Mouse (Mus musculus): ENCODE data around the gene Fmnl2.

The Fmnl2 gene

GRCm38 (mm10) chr2:53047031-53047430 lies 189.4 kb downstream of the Fmnl2 start:
- DNase-seq (ENCODE audit: low spot score), result no peak

- no peak for DNase-seq (ENCODE audit: low spot score)
These were observed 190.2 kb downstream of the Fmnl2 start for GRCm38 (mm10) chr2:53047749-53048387.

GRCm38 (mm10) chr2:53050376-53050775 lies 192.7 kb downstream of the Fmnl2 start:
- no peak for DNase-seq (ENCODE audit: low spot score)

GRCm38 (mm10) chr2:53051502-53051901 lies 193.8 kb downstream of the Fmnl2 start:
- no peak for DNase-seq (ENCODE audit: low spot score)

GRCm38 (mm10) chr2:53053714-53054113 lies 196.1 kb downstream of the Fmnl2 start:
- DNase-seq (ENCODE audit: low spot score), result no peak

- DNase-seq (ENCODE audit: low spot score), result no peak
These were observed 198.9 kb downstream of the Fmnl2 start for GRCm38 (mm10) chr2:53056556-53056955.

- no peak for DNase-seq (ENCODE audit: low spot score)
These were observed 199.6 kb downstream of the Fmnl2 start for GRCm38 (mm10) chr2:53057291-53057690.

GRCm38 (mm10) chr2:53061363-53062000 lies 203.8 kb downstream of the Fmnl2 start:
- no peak for DNase-seq (ENCODE audit: low spot score)

GRCm38 (mm10) chr2:53066973-53067372 lies 209.3 kb downstream of the Fmnl2 start:
- no peak for DNase-seq (ENCODE audit: low spot score)

GRCm38 (mm10) chr2:53070607-53071006 lies 212.9 kb downstream of the Fmnl2 start:
- peak; percentile 73 for DNase-seq (ENCODE audit: low spot score)

GRCm38 (mm10) chr2:53079693-53080286 lies 222.1 kb downstream of the Fmnl2 start:
- DNase-seq (ENCODE audit: low spot score), result no peak

- no peak for DNase-seq (ENCODE audit: low spot score)
These were observed 224.4 kb downstream of the Fmnl2 start for GRCm38 (mm10) chr2:53082045-53082444.

GRCm38 (mm10) chr2:53082501-53082900 lies 224.8 kb downstream of the Fmnl2 start:
- DNase-seq (ENCODE audit: low spot score), result no peak

- peak; percentile 10 for DNase-seq (ENCODE audit: low spot score)
These were observed 225.6 kb downstream of the Fmnl2 start for GRCm38 (mm10) chr2:53083241-53083640.

- peak; percentile 51 for DNase-seq (ENCODE audit: low spot score)
These were observed 228.1 kb downstream of the Fmnl2 start for GRCm38 (mm10) chr2:53085617-53086202.

GRCm38 (mm10) chr2:53088744-53089143 lies 231.1 kb downstream of the Fmnl2 start:
- no peak for DNase-seq (ENCODE audit: low spot score)

- no peak for DNase-seq (ENCODE audit: low spot score)
These were observed 237.4 kb downstream of the Fmnl2 start for GRCm38 (mm10) chr2:53095031-53095430.

- no peak for DNase-seq (ENCODE audit: low spot score)
These were observed 237.8 kb downstream of the Fmnl2 start for GRCm38 (mm10) chr2:53095489-53095888.

GRCm38 (mm10) chr2:53100093-53100492 lies 242.4 kb downstream of the Fmnl2 start:
- no peak for DNase-seq (ENCODE audit: low spot score)

GRCm38 (mm10) chr2:53101885-53102740 lies 244.5 kb downstream of the Fmnl2 start:
- DNase-seq (ENCODE audit: low spot score), result no peak

GRCm38 (mm10) chr2:53102901-53103300 lies 245.2 kb downstream of the Fmnl2 start:
- DNase-seq (ENCODE audit: low spot score), result no peak

GRCm38 (mm10) chr2:53105408-53105807 lies 247.7 kb downstream of the Fmnl2 start:
- DNase-seq (ENCODE audit: low spot score), result peak; percentile 29
